Mouse (Mus musculus) midbrain, postnatal 0 days (tissue): ENCODE measurements at regions not wholly inside any gene's neighbourhood (a gene's known extent, or its start where the extent isn't known, plus 50 kb on each side); places are given as distances from the start of the nearest gene placed in this dataset.

Source experiments
- ATAC-seq: fragments of 200-750 bp; cut with Nextera tagmentation; 2 replicates; pipeline ENCODE4 v1.8.0; 2017; ENCODE audit warnings: moderate number of reproducible peaks, mild to moderate bottlenecking, moderate TSS enrichment, moderate library complexity; ENCODE audit not compliant: low FRiP score
- DNase-seq: peaks from one replicate; pipeline ENCODE4 v3.0.0-alpha.2; 2015; ENCODE audit warnings: low spot score
- H3K27ac ChIP-seq: fragments of 300-500 bp; sonication (generic); 2 replicates; pipeline ENCODE4 v1.5.1; 2014; ENCODE audit warnings: low read depth, mild to moderate bottlenecking, low read length, mixed read lengths
- H3K27me3 ChIP-seq: fragments of 300-500 bp; sonication (generic); 2 replicates; pipeline ENCODE4 v1.6.1; 2014; ENCODE audit warnings: low read length, control low read depth, mixed read lengths; ENCODE audit not compliant: insufficient read depth
- H3K36me3 ChIP-seq: fragments of 300-500 bp; sonication (generic); 2 replicates; pipeline ENCODE4 v1.6.1; 2014; ENCODE audit warnings: low read length, control low read depth, mixed read lengths; ENCODE audit not compliant: insufficient read depth
- H3K4me1 ChIP-seq: fragments of 300-500 bp; sonication (generic); 2 replicates; pipeline ENCODE4 v1.6.1; 2014; ENCODE audit warnings: mild to moderate bottlenecking, control low read depth, antibody characterized with exemption, low read length, mixed read lengths; ENCODE audit not compliant: insufficient read depth
- H3K4me2 ChIP-seq: fragments of 300-500 bp; sonication (generic); 2 replicates; pipeline ENCODE4 v1.6.1; 2014; ENCODE audit warnings: low read depth, mild to moderate bottlenecking, low read length, mixed read lengths; ENCODE audit not compliant: poor library complexity, severe bottlenecking
- H3K4me3 ChIP-seq: fragments of 300-500 bp; sonication (generic); 2 replicates; pipeline ENCODE4 v1.5.1; 2014; ENCODE audit warnings: low read depth, mild to moderate bottlenecking, low read length, moderate library complexity
- H3K9ac ChIP-seq: fragments of 300-500 bp; sonication (generic); replicated peaks from 2 replicates; pipeline ENCODE4 v1.6.1; 2014; ENCODE audit warnings: mild to moderate bottlenecking, low read length, moderate library complexity, mixed read lengths; ENCODE audit not compliant: poor library complexity, severe bottlenecking
- H3K9me3 ChIP-seq: fragments of 300-500 bp; sonication (generic); 2 replicates; pipeline ENCODE4 v1.6.1; 2016; ENCODE audit warnings: low read length, control low read depth
- CTCF ChIP-seq: IDR thresholded peaks from 2 replicates; pipeline ENCODE4 v1.5.1; 2016; ENCODE audit warnings: antibody characterized with exemption, mild to moderate bottlenecking
- WGBS: fragments of 180-500 bp; shearing (Covaris S2); extraction: QIAGEN DNeasy Blood & Tissue Kit; methylation state at CpG from one replicate; pipeline ENCODE4 v1.1.7; 2014; 5-methylcytosine and 5-hydroxymethylcytosine counted together

DNA sequence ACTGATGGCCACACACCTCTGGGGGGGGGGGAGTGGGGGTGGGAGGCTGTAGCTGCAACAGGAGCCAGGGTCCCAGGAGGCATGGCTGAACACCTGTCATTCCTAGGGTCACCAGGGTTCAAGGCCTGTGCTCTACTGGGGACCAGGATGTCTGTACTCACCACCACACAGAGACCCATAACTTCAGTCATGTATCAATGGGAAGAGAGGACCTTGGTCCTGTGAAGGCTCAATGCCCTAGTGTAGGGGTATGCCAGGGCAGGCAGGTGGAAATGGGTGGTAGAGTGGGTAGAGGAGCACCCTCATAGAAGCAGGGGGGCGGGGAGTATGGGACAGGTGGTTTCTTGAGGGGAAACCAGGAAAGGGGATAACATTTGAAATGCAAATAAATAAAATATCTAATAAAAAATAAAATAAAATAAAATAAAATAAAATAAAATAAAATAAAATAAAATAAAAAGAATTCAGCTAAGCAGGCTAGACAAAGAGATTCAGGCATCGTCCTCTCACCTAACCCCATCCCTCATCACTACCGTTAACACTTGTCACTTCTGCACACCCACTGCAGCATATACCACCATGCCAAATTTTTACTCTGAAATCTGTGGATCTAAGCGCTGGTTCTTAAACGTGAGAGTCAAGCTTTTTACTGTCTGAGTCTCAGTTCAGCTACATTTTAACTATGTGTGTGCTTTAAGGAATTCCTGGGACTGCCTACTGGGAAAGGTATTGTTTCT is 265.8 kb upstream of the Ptchd4 start:
- Histone ChIP-seq H3K4me1 (no peaks in the 10 kb centered on the region), H3K27ac (no peak overlapping the region), H3K9ac (no peak overlapping the region), H3K9me3 (no peaks in the 10 kb centered on the region), H3K36me3 (no peaks in the 10 kb centered on the region), H3K4me3 (no peak overlapping the region), H3K27me3 (no peaks in the 10 kb centered on the region), H3K4me2 (no peak overlapping the region)
- DNase-seq (no peak), ATAC-seq (no peak; the same call in 1 of the 2 replicates)
- 85% methylated on average over 5 of the region's 5 CpGs for WGBS
- TF ChIP-seq CTCF, result no peak

DNA sequence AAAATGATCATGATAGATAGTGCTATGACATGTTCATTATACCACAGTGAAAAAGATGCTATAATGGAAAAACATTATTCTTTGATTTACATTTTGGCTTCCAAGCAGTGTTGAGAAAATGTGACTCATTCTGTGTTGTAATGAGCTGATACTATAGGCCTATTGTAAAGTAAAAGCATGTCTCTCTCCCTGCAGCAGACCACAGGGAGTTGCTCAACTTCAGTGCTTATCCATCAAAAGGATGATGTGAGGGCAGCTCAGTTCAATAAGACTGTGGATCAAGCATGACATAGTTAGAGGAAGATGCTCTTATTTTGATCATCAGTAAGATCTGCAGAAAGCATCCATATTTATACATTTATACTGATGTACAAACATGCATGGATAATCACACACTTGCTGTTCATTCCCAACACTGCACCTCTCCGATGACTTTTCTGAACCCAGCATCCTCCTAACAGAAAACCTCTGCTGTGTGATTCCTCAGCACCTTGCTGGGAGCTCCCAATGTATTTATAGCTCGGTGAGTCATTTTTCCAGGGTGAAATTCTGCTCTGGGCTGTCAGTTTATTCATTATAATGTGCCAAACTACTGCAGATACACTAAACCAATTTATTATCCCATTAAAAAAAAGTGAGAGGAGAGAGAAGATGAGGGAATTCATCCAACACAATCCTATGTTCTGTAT is 224.8 kb upstream of the Ptchd4 start:
- TF ChIP-seq CTCF, result no peak
- H3K4me3 ChIP-seq, result no peak overlapping the region
- ATAC-seq, result 0 out of 2 replicates have a peak, but pooled peaks have one; percentile 16
- no peak overlapping the region for H3K4me2 ChIP-seq
- H3K9me3 ChIP-seq, result no peaks in the 10 kb centered on the region
- H3K36me3 ChIP-seq, result no peaks in the 10 kb centered on the region
- no peaks in the 10 kb centered on the region for H3K4me1 ChIP-seq
- H3K27ac ChIP-seq, result no peak overlapping the region
- H3K9ac ChIP-seq, result no peak overlapping the region
- DNase-seq, result peak; percentile 10
- 41% methylated on average over 2 of the region's 2 CpGs for WGBS
- H3K27me3 ChIP-seq, result no peaks in the 10 kb centered on the region

DNA sequence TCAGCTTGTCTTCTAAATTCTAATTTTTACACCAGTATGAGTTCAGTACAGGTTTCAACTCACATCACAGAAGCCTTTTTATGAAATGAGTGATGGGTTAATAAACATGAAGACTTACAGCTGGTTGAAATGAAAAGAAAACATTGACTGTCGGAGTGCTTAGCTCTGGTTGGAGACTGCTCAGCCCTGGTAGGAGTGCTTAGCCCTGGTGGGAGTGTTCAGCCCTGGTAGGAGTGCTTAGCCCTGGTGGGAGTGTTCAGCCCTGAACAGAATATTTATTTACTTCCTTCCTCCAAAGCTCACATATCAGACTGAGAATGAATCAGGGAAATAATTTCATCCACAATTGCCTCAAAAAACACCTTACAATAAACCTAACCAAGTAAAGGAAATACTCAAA is 202.1 kb upstream of the Ptchd4 start:
- 74% methylated on average over 1 of the region's 1 CpGs for WGBS
- DNase-seq (no peak), ATAC-seq (no peak)
- no peaks in the 10 kb centered on the region for H3K36me3 ChIP-seq
- TF ChIP-seq CTCF, result no peak
- no peaks in the 10 kb centered on the region for H3K4me1 ChIP-seq
- no peak overlapping the region for H3K4me2 ChIP-seq
- no peak overlapping the region for H3K4me3 ChIP-seq
- H3K9ac ChIP-seq, result no peak overlapping the region
- no peak overlapping the region for H3K27ac ChIP-seq
- H3K9me3 ChIP-seq, result no peaks in the 10 kb centered on the region
- no peaks in the 10 kb centered on the region for H3K27me3 ChIP-seq

DNA sequence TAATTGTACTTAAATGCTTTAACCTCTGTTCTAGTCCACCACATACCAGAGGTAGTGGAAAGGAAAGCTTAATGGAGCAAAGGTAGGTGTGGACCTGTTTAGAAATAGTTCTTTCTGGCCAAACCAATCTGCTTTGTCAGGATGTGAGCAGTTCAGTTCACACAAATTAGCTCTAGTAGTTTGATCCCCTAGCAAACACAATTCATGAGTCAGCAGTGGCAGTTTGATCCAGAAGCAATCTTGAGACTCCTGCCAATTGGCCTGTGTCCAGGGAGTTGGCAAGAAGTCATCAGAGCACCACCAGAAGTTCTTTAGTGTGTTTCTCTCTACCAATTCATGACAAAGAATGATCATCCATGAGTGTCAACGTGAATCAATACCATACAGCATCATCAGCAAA is 195.0 kb upstream of the Ptchd4 start:
- Histone ChIP-seq H3K9ac (no peak overlapping the region), H3K9me3 (no peaks in the 10 kb centered on the region), H3K27me3 (no peaks in the 10 kb centered on the region), H3K4me1 (no peaks in the 10 kb centered on the region), H3K27ac (no peak overlapping the region), H3K4me2 (no peak overlapping the region), H3K36me3 (no peaks in the 10 kb centered on the region), H3K4me3 (no peak overlapping the region)
- no peak for ATAC-seq
- peak; percentile 24 for DNase-seq
- no peak for TF ChIP-seq CTCF
- WGBS, result 77% methylated on average over 1 of the region's 1 CpGs

DNA sequence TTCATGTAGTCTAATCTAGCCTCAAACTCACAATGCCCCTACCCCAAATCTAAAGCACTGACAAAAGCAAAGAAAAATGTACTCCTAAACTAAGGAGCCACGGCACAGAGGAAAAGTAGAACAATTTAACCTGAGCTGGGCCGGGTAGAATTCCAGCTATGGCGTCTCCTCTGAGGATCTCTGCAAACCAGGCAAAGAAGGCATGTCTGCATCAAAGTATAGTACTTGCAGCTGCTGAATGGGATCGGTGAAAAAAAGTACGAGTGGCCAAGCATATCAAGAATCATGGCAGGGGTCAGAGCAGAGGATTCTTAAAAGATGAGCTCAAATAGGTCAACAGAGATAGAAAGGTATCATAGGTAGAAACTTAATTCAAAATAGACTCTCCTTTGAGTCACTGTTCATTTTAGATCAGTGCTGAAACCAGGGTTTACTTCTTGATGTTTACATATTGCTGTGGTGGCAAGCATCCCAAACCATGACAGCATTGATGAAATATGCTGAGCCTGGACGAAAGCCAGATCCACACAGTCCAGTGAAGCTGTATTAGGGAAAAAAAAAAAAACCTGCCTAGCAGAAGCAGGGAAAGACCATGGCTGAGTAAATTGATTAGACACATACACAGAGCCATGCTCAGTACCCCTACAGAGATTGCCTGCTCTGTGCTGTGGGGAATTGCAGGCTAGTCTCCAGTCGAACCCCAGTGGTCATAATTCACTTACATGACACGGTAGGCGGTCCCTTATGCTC is 189.1 kb upstream of the Ptchd4 start:
- Histone ChIP-seq H3K4me1 (no peaks in the 10 kb centered on the region), H3K9ac (no peak overlapping the region), H3K4me2 (no peak overlapping the region), H3K36me3 (no peaks in the 10 kb centered on the region), H3K27me3 (no peaks in the 10 kb centered on the region), H3K9me3 (no peaks in the 10 kb centered on the region), H3K27ac (no peak overlapping the region), H3K4me3 (no peak overlapping the region)
- ATAC-seq (peak; percentile 38; the same call in 1 of the 2 replicates), DNase-seq (peak; percentile 88)
- no peak for TF ChIP-seq CTCF
- 52% methylated on average over 9 of the region's 9 CpGs for WGBS
